Mouse (Mus musculus) megakaryocyte, embryonic 14.5 days (primary cell): ENCODE measurements around the gene Ehd1. TPM values are rescaled to one million over a fixed set of nuclear protein-coding genes. Genes with fewer than 3 reads are reported as not detected.
A peak's percentile ranks its signal among the peaks of the same experiment; 100 is the strongest.

Source experiments
- H3K27me3 ChIP-seq: replicated peaks from 2 replicates; pipeline ENCODE3; 2012; ENCODE audit warnings: inconsistent platforms
- H3K36me3 ChIP-seq: replicated peaks from 2 replicates; pipeline ENCODE3; 2012; ENCODE audit warnings: low read length, inconsistent platforms, mixed read lengths
- H3K4me1 ChIP-seq: 2 replicates; pipeline ENCODE4 v1.6.1; 2012; ENCODE audit warnings: inconsistent platforms
- H3K4me3 ChIP-seq: replicated peaks from 2 replicates; pipeline ENCODE3; 2012; ENCODE audit warnings: moderate library complexity, mild to moderate bottlenecking, inconsistent platforms
- H3K9me3 ChIP-seq: 2 replicates; pipeline ENCODE4 v1.6.1; 2012; ENCODE audit warnings: inconsistent platforms
- FLI1 ChIP-seq: IDR thresholded peaks from 2 replicates; pipeline ENCODE4 v1.6.1; 2012; ENCODE audit warnings: low read length, inconsistent platforms, mixed read lengths
- GATA1 ChIP-seq: IDR thresholded peaks from 3 replicates; pipeline ENCODE4 v1.6.1; 2012; ENCODE audit warnings: mixed read lengths, low read length, inconsistent platforms, borderline replicate concordance
- polyA plus RNA-seq: library from polyadenylated mRNA; stranded (reverse); fragments of >175 nt; gene quantifications from 2 replicates; pipeline ENCODE4 v1.2.3, GENCODE M21; 2012; ENCODE audit warnings: low replicate concordance; ENCODE audit not compliant: insufficient read depth

Gene Ehd1
- polyA plus RNA-seq, 1 experiment, result 474 TPM

- no peaks in the 10 kb centered on the region for H3K9me3 ChIP-seq
- H3K4me1 ChIP-seq, result peaks cover 37% of the 10 kb centered on the region
- H3K27me3 ChIP-seq, result peaks cover 2% of the 10 kb centered on the region
- H3K4me3 ChIP-seq, result peak overlapping the region; percentile 89
- TF ChIP-seq FLI1 (no peak), GATA1 (no peak)
- no peaks in the 10 kb centered on the region for H3K36me3 ChIP-seq
Observed at GRCm38 (mm10) chr19:6331178-6331577, 54.7 kb downstream of the Ehd1 start.

- Histone ChIP-seq H3K9me3 (no peaks in the 10 kb centered on the region), H3K4me1 (peaks cover 45% of the 10 kb centered on the region), H3K36me3 (peaks cover 7% of the 10 kb centered on the region), H3K27me3 (peaks cover 2% of the 10 kb centered on the region), H3K4me3 (peak overlapping the region; percentile 89)
- TF ChIP-seq GATA1 (no peak), FLI1 (no peak)
Observed at GRCm38 (mm10) chr19:6331719-6332516, 55.4 kb downstream of the Ehd1 start.

GRCm38 (mm10) chr19:6333761-6334595 lies 57.5 kb downstream of the Ehd1 start:
- no peaks in the 10 kb centered on the region for H3K27me3 ChIP-seq
- H3K4me3 ChIP-seq, result peak overlapping the region; percentile 97
- H3K36me3 ChIP-seq, result peaks cover 28% of the 10 kb centered on the region
- H3K4me1 ChIP-seq, result peaks cover 62% of the 10 kb centered on the region
- TF ChIP-seq GATA1 (no peak), FLI1 (no peak)
- H3K9me3 ChIP-seq, result no peaks in the 10 kb centered on the region

- peaks cover 71% of the 10 kb centered on the region for H3K4me1 ChIP-seq
- H3K9me3 ChIP-seq, result no peaks in the 10 kb centered on the region
- TF ChIP-seq GATA1 (no peak), FLI1 (no peak)
- peaks cover 37% of the 10 kb centered on the region for H3K36me3 ChIP-seq
- no peaks in the 10 kb centered on the region for H3K27me3 ChIP-seq
- H3K4me3 ChIP-seq, result peak within 1 kb of the TSS; percentile 97
Observed at GRCm38 (mm10) chr19:6334673-6335457, 58.3 kb downstream of the Ehd1 start, which contains the start of gene Men1. Gene Men1 (plus strand): TSS chr19:6334979.

GRCm38 (mm10) chr19:6335458-6335827 lies 58.9 kb downstream of the Ehd1 start:
- Histone ChIP-seq H3K27me3 (no peaks in the 10 kb centered on the region), H3K36me3 (peaks cover 42% of the 10 kb centered on the region), H3K4me1 (peaks cover 76% of the 10 kb centered on the region), H3K9me3 (no peaks in the 10 kb centered on the region), H3K4me3 (peak overlapping the region; percentile 97)
- no peak for TF ChIP-seq GATA1
- TF ChIP-seq FLI1, result no peak

GRCm38 (mm10) chr19:6336920-6337319 lies 60.4 kb downstream of the Ehd1 start:
- TF ChIP-seq FLI1, result no peak
- TF ChIP-seq GATA1, result no peak
- Histone ChIP-seq H3K27me3 (no peaks in the 10 kb centered on the region), H3K4me3 (peak overlapping the region; percentile 72), H3K4me1 (peaks cover 75% of the 10 kb centered on the region), H3K9me3 (no peaks in the 10 kb centered on the region), H3K36me3 (peaks cover 44% of the 10 kb centered on the region)

- H3K27me3 ChIP-seq, result no peaks in the 10 kb centered on the region
- H3K9me3 ChIP-seq, result no peaks in the 10 kb centered on the region
- no peak overlapping the region for H3K4me3 ChIP-seq
- H3K4me1 ChIP-seq, result peaks cover 85% of the 10 kb centered on the region
- TF ChIP-seq FLI1 (no peak), GATA1 (no peak)
- peaks cover 51% of the 10 kb centered on the region for H3K36me3 ChIP-seq
Observed at GRCm38 (mm10) chr19:6338171-6338570, 61.6 kb downstream of the Ehd1 start.

- Histone ChIP-seq H3K9me3 (no peaks in the 10 kb centered on the region), H3K4me3 (no peak overlapping the region), H3K4me1 (peaks cover 87% of the 10 kb centered on the region), H3K36me3 (peaks cover 55% of the 10 kb centered on the region), H3K27me3 (no peaks in the 10 kb centered on the region)
- TF ChIP-seq FLI1 (no peak), GATA1 (no peak)
Observed at GRCm38 (mm10) chr19:6338716-6339115, 62.2 kb downstream of the Ehd1 start.

- no peaks in the 10 kb centered on the region for H3K27me3 ChIP-seq
- H3K4me1 ChIP-seq, result peaks cover 86% of the 10 kb centered on the region
- H3K9me3 ChIP-seq, result no peaks in the 10 kb centered on the region
- H3K4me3 ChIP-seq, result peak overlapping the region; percentile 14
- peaks cover 59% of the 10 kb centered on the region for H3K36me3 ChIP-seq
- TF ChIP-seq GATA1 (no peak), FLI1 (no peak)
Observed at GRCm38 (mm10) chr19:6339191-6339590, 62.7 kb downstream of the Ehd1 start.
